Mouse (Mus musculus) megakaryocyte progenitor cell, adult 5-6 weeks (primary cell): ENCODE data around the gene Tph2. TPM values are rescaled to one million over a fixed set of nuclear protein-coding genes. Genes with fewer than 3 reads are reported as not detected.
"Not testable (repeated sequence)": the region's sequence is repeated elsewhere in the genome, so short reads cannot be mapped to it uniquely, and the experiment has no call there.

Experiments
- ATAC-seq: replicated peaks from 2 replicates; pipeline ENCODE4 v1.8.0; 2016; ENCODE audit warnings: mild to moderate bottlenecking, moderate TSS enrichment, inconsistent platforms; ENCODE audit not compliant: poor library complexity
- total RNA-seq, 2 experiments: library from RNA; stranded (forward) in 1 of 2; stranded (reverse) in 1 of 2; fragments of 157-497, 149-512 nt in 1 of 2; fragments of 200-1000 nt in 1 of 2; gene quantifications; 2 replicates each; pipeline versions ENCODE4 v1.2.3 to v1.2.4; 2015 to 2017

Tph2 gene
- not detected in 2 replicates for total RNA-seq (2015)
- total RNA-seq (2017), result not detected in 2 replicates

DNA sequence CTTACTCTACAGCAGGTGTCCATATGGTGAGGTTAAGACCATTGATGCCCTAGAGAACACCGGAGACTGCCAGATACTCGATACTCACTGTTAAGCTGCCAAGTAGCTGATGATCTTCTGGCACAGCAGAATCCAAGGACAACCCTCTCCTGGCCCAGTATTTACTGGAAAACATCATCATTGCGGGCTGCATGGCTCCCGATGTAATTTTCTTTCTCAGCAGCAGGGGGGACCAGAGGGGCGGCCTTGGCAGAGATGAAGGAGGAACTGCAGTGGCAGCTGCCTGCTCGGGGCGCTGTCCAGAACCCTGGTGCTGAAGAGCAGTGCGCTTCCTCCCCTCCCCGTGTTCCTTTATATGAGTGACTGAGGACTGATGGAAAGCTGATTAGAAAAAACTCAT is at the start of gene Tph2:
Gene Tph2, minus strand, starts transcription at position 326 of the 400 bp plus-strand sequence.
- peak; percentile 100 for ATAC-seq

DNA sequence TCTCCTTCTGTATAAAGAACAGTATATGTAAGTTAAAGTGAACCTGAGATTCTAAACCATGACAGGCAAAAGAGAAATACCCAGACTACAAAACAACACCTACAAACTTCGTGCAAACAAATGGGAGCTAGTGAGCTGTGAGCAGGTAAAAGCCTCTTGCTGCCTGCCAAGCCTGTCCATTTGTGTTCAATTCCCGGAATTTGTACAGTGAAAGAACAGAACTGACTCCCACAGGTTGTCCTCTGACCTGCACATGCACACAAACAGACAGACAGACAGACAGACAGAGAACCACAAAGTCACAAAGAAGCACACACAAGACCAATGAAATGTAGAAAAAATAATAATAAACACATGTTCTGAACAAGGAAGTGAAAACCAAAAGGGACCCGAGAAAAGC is 49.0 kb upstream of the Tph2 start:
- ATAC-seq, result no peak

DNA sequence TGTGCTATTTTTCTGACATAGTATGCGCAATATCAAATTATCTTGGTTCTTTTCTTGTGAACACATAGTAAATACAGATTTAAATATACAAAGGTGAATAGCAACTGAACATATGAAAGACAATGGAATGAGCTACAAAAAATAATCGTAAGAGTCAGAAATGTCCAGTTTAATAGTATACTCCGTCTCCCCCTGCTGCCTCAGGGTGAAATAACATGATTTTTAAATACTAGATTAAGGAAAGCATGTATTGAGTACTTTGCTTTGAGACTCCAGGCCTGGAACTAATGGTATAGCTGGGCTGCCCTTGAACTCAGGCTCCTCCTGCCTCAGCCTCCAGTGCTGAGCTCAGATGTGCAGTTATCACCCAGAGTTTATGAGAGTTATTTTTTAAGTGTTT is 47.7 kb upstream of the Tph2 start:
- ATAC-seq, result peak; percentile 56; the same call in 1 of the 2 replicates

DNA sequence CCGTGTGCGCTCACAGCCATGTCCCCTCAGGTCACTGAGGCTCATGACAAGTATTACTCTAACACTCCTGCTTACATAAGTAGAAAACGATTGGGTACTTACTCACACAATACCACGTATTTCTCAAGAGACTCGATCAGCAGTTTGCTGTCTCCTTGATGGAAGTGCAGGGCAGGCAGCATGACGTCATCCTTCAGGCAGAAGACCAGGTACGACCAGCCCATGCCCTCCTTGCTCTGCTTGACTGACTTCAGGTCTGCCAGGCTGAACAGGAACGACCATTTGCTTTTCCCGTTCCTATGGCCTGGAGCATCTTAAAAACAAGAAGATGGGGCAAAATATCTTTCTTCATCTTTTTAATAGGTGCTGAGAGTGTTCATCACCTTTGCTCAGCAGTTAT is 44.2 kb upstream of the Tph2 start:
- ATAC-seq, result peak; percentile 20; the same call in 1 of the 2 replicates

DNA sequence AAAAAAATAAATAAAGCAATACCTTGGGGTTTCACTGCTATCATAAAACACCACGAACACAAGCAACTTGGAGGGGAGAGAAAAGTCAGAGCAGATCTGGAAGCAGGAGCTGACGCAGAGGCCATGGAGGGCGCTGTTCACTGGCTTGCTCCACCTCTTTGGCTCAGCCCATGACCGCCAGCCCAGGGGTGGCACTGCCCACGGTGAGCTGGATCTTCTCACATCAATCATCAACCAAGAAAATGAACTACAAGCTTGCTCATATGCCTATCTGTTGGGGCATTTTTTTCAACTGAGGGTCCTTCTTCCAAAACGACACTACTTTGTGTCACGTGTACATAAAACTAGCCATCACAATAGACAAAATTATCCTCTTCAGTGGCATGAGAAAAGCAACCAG is 41.8 kb upstream of the Tph2 start:
- no peak for ATAC-seq

DNA sequence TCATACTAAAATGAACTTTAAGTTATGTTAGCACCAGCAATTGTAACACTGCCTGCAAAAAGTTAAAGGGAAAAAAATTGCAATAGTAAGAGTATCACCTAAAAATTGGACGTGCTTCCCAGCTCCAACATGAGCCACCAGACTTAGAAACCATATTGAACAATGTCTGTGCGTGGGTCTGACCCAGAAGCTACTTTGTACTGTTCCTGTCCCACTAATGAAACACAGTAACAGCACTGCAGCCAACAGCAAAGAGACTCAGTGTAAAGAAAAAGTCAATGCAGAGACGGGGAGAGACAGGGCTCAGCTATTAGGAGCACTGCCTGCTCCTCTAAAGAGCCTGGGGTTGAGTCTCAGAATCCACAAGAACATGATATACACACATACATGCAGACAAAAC is 39.0 kb upstream of the Tph2 start:
- ATAC-seq, result no peak

DNA sequence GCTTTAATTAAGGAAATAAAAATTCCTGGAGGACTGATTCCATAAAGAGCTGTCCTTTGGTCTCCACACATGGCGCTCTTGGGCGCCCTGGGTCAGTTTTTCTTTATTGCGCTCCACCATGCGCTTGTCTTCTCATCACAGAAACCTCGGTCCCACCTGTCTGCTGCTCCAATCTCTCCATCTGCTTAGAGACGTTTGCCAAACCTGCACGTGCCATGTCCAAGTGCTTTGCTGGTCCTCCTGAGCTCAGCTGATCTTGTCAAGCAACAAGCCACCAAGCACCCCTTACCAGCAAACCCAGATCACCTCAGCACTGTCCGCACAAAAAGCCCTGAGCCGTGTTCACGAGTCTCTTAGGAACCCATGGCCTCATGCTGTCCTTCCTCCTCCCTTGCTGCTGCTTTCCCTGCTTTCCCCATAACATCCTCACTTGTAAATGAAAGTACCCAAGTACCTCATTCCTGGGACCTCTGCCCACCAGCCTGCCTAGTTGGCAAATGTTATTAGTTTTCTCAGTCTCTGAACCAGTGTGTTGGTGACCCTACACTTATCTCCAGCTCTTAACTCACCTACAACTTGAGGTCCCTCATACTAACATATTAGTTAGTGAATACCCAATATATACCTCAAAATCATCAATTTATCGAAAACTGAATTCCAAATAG is 28.2 kb upstream of the Tph2 start:
- ATAC-seq, result no peak

DNA sequence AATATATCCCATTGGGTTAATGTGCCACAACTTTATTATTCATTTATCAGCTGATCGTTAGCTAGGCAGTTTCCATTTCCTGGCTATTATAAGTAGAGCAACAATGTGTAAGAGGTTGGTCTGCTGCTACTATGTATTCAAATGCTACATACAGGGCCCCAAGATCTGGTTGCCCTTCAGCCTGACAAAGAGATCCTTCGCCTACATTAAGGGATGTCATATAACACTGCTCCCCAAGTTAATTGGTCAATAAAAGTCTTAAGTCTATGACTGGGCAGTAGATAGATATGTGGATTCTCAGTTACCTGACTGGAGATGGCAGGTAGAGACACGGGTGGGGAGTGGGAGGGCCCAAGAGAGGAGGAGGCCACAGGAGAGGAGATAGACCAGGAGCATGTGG is 21.0 kb upstream of the Tph2 start:
- no peak for ATAC-seq

DNA sequence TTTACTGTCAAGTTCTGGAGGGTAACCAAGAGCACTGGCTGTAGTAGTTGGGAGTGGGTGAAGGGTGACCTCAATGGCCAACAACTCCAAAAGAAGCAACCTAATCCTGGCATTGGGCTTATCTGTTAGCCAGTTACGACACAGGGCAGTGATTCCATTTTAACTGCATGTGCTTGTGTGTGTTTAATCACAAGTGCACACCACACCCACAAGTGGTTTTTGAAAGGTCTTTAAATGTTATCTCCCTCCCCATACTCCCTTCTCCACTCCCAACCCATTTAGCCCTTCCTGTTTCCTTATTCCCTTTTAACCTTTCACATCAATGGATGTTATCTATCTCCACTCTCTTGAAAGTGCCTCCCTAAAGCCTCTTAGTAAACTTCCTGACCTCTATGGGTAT is 20.5 kb upstream of the Tph2 start:
- peak; percentile 42; the same call in 1 of the 2 replicates for ATAC-seq

DNA sequence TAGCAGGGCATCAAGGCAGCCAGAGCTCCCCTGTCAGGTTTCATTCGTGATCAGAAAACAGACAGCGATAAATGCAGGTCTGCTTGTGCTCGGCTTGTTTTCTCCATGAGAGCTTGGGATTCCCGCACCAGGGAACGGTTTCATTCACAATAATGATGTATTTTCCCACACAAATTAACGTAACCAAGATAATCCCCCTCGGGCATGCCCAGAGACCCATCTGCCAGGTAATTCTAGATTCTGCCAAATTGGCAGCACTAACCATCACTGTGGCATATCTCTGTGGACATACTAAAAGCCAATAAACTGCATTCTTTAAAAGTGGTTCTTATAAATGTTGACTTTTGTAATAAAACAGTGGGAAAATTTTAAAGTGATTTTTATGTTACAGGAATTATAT is 6.4 kb upstream of the Tph2 start:
- no peak for ATAC-seq

DNA sequence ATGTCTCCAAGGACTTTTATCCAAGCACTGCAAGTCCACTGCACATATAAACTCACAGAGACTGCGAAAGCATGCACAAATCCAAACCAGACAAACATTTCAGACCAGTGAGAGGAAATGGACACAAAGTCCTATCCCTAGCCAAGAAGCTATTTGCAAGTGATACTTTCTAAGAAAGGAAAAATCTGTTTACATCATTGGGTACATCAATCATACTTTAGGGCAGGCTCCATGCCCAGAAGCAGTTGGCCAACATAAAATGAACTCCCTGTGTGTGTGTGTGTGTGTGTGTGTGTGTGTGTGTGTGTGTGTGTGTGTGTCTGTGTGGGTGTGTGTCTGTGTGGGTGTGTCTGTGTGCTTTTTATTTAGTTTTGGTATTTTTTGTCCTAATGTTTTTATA is 2.6 kb upstream of the Tph2 start:
- ATAC-seq, result no peak

DNA sequence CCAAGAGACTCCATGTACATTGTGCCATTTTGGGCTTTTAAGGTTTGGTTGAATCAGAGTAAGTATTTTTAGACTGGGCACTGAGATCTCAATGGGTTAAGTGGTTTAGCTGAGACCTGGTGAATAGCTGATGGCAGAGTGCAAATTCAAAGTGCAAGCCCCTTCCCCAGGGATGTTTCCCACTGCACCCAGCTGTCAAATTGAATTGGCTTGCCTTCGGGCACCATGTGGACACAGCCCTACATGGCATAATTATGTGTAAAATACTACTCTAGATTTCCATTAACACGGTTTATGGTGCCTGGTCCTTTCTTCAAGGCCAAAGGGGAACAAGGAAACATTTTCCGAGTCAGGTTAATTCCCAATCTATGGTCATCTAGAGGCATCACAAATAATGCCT is 3.8 kb downstream of the Tph2 start:
- ATAC-seq, result no peak

DNA sequence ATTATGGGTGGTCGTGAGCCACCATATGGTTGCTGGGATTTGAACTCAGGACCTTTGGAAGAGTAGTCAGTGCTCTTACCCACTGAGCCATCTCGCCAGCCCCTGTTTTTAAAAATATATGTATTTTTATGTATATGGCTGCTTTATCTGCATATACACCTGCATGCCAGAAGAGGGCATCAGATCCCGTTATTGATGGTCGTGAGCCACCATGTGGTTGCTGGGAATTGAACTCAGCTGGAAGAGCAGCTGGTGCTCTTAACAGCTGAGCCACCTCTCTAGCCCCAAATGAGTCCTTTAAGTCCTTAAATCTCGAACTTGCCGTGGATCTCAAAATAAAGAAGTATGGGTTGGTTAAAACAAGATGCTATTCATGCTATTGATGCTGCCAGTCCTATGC is 6.8 kb downstream of the Tph2 start:
- ATAC-seq, result not testable (repeated sequence)

DNA sequence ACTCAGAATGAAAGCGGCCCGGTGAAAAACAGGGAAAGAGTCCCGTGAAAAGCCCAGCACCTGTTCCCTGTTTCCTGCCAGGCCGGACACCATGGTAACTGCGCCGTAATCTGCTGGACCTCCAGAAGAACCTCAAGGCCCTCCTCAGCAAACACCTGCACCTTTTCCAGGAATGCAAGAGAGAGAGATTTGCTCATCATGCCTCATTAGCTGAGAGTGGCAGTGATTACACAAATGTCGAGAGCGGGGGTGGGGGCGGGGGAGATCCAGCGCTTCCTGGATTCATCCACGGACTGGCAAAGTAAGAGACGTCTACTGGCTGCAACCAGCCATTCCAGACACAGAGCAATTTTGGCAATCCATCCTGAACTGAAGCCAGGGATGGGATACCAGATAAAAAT is 9.2 kb downstream of the Tph2 start:
- no peak for ATAC-seq

DNA sequence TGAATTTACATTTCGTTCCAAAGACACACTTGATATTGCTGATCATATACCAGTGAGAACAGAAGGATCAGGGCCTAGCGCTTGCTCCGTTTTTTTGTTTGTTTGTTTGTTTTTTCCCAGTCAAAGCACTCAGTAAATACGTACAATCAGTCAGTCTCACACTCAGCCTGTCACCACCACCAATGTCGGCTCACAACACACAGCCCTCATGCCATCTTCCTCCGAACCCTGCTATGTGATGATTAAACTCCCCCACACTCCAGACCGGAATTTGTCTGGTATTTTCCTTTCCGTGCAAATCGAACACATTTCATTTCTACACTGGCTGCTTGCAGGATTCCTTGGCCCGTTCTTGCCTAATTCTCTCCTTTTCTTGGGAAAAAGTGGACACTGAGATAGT is 11.5 kb downstream of the Tph2 start:
- ATAC-seq, result no peak

DNA sequence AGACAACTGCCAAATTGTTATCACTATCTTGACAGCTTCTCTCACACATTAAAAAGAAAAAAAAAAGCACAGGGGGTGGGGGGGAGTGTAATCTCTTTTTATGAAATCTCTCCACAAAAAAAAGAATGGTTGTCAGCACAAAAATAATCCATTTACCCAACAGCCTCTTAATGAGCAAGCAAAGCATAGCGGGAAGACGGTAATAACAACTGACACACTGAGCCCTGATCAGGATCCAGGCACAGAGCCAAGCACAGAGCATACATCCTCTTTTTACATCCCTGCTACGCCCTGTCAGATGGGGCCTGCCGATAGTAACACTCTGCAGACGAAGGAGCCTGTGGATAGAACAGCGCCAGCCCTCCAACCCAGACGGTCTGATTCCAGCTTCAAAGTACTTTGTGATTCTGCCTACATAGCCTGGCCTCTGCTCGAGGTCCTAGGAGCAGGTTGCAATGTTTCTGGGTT is 13.4 kb downstream of the Tph2 start:
- peak; percentile 81 for ATAC-seq

DNA sequence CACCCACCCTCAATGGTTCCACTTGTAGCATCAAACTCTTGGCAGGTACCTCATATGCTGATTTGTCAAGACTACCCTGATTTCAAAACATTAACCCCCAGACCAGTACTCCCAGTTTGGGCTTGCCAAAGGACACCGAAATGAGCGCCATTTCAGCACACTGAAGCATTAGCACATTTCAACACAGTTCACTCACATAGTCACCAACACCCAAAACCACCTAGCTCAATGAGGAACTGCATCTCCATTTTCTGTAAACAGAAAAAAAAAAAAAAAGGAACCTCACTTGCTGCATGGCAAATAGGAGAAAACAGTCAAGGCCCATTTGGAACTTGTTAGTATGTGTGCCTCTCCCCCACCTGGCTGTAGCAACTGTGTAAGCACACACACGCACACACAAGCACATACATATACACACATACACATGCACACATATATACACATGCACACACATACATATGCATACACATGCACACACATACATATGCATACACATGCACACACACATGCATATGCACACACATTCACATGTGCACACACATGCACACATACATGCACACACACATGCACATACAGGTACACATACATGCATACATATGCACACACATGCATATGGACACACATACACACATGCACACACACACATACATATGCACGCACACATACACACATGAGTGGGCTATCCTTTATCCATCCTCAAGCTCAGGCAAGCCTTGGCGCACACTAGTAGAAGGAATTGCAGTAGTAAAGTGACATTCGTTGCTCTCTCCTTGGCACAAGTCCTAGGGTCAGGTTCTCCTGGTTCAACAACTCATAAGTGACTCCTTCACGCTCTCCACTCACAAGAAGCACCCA is 14.1 kb downstream of the Tph2 start:
- ATAC-seq, result peak; percentile 89

DNA sequence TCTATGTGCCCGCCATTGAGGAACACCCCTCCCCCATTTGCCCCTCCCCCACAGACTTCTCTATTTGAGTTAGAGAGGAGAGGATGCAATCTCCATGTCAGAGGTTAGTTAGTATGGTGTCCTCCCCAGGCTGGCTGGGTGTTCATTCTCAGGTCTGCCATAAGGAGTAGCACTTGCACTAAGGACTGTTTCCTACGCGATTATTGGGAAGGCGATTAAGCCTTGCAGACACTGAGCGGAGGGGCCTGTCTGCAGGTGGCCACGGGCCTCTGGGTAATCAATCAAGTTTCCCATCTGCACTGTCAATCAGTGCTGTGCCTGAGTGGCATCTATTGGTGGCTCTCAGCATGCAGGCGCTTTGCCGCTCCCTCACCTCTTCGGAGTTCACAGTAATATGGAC is 15.4 kb downstream of the Tph2 start:
- no peak for ATAC-seq

DNA sequence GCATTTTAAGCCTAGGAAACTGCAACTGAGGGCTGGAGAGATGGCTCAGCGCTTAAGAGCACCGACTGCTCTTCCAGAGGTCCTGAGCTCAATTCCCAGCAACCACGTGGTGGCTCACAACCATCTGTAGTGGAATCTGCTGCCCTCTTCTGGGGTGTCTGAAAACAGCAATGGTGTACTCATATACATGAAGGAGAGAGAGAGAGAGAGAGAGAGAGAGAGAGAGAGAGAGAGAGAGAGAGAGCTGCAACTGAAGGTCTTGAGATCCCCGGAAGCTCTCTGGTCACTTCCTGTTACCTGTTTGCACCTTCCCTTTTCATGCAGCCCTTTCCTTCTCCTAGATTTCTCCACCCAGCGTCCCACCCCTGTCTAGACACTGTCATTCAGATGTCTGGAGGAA is 24.5 kb downstream of the Tph2 start:
- ATAC-seq, result no peak

DNA sequence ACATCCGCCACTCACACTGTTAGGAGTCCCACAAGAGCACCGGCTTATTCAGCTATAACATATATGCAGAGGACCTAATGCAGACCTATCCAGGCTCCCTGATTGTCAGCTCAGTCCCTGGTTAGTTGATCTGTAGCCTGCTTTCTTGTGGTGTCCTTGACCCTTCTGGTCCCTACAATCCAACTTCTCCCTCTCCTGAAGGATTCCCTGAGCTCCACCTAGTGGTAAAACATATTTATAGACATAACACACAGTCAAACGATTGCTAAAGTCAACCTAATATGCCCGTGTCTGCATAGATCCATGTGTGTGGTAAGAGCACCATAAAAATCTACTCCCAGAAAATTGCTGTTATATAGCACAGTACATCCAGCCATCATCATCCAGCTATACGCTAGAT is 37.5 kb downstream of the Tph2 start:
- peak; percentile 50 for ATAC-seq

DNA sequence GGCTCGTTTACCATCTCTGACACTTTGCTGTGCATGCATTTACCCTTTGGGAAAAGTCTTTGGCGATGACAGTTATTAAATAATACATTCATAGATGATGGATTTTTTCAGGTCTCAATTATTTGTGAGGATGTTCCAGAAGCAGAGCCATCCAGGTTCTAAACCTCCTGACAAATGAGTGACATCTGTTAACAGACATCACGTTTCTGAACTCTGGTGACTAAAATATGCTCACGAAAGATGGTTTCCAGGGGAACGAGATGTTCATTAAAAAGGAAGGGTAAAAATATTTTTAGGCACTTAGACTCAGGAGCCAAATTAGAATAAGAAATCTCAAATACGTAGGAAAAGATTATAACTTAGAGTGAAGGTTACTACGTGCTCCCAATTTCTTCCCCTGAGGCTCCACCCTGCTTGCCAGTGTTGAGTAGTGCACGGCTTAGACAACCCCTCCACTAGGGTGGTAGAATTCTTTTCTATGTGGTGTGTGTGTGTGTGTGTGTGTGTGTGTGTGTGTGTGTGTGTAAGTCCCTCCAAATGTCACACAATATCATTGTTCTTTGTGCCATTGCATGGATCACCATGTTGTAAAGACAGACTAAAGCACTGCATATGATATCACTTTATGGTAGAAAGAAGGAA is 38.4 kb downstream of the Tph2 start:
- ATAC-seq, result no peak

DNA sequence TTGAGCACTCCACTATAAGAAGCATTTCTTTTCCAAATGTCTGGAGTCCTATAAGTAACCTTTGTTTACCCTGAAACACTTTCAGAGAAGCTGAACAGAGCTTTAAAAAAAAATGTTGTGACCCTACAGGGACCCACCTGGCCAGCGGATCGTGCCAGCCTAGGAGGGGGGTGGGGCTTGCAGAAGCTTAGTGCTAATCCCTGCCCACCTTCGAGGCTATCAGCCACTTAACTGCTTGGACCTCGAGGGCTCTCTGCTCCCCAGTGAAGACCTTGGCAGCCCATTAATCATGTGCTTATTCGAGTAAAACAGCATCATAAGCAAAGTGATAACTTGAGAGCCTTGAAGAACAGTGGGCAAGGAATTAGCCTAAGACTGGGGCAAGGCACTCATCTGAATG is 40.3 kb downstream of the Tph2 start:
- no peak for ATAC-seq
